Mouse (Mus musculus): ENCODE measurements around the gene Olfr10.
A peak's percentile ranks its signal among the peaks of the same experiment; 100 is the strongest.
"Not testable (repeated sequence)": the region's sequence is repeated elsewhere in the genome, so short reads cannot be mapped to it uniquely, and the experiment has no call there.

Olfr10 gene

GRCm38 (mm10) chr11:49304441-49304840, at the start of gene Olfr10:
Gene Olfr10, plus strand, starts transcription at chr11:49304741.
- DNase-seq, result no peak

DNA sequence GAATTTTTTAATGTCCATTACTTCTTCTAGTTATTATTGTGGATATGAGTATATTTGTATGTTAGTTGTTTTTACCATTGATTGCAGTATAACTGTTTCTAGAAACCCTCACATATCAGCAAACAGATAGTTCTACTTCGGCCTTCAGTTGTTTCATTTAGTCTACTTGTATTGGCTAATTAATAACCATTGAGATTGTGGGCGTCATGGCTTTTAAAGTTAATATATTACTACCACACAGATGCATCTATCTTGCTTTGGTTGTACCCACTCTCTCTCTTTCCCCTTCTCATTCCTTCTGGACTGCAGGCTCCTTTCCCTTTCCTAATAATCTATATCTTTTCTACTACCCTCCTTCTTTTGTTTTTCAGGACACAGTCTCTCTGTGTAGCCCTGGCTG, 45.2 kb upstream of the Olfr10 start:
- no peak for DNase-seq

- no peak for DNase-seq
These were observed 44.7 kb upstream of the Olfr10 start for GRCm38 (mm10) chr11:49259829-49260228.

DNA sequence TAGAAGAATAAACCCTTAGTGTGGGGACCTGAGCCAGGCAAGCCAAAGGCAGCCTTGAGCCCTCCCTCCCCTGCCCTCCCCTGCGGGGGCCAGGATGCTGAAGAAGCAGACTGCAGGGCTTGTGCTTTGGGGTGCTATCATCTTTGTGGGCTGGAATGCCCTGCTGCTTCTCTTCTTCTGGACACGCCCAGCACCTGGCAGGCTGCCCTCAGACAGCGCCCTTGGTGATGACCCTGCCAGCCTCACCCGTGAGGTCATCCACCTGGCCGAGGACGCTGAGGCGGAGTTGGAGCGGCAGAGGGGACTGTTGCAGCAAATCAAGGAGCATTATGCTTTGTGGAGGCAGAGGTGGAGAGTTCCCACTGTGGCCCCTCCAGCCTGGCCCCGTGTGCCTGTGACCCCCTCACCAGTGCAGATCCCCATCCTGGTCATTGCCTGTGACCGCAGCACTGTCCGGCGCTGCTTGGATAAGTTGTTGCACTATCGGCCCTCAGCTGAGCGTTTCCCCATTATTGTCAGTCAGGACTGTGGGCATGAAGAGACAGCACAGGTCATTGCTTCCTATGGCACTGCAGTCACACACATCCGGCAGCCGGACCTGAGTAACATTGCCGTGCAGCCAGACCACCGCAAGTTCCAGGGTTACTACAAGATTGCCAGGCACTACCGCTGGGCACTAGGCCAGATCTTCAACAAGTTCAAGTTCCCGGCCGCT, 43.8 kb upstream of the Olfr10 start:
- no peak for DNase-seq

- no peak for DNase-seq
These were observed 43.2 kb upstream of the Olfr10 start for GRCm38 (mm10) chr11:49261313-49261855.

GRCm38 (mm10) chr11:49262286-49262685, 42.3 kb upstream of the Olfr10 start:
- DNase-seq, result no peak

DNA sequence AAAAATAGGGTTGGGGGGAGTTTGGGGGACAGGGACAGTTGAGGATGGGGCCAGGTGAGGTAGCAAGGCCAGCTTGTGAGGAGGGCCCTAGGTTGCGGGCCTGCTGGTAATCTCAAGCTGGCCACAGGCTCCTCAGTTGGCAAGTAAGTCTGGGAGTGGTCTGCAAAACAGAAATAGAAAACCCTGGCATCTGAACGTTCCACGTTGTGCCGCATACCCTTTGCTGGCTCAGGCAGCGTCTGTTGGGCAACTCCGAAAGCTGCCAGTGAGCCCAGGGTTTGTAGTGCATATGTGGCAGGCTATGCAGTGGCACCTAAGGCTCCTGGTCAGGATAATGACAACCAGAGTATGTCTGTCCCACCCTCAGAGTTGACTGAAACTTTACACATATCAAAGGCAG, 41.4 kb upstream of the Olfr10 start:
- DNase-seq, result no peak

DNA sequence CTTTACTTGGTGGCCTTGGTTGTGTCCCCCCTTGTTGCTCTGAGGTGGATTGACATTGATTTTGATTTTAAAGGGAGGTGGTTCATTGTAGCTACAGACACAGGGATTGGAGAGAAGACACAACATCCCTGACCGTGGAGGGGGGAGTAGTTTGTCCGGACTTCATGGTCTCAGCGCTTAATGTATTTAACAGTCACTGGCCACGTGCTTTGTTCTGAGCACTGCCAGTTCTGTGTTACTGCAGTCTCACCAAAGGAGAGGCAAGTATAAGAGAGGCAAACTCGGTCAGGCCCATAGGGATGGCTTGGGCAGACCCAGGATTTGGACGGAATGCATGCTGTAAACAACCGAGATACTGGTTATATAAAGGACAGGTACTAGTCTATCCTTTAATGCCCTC, 40.5 kb upstream of the Olfr10 start:
- no peak for DNase-seq

DNA sequence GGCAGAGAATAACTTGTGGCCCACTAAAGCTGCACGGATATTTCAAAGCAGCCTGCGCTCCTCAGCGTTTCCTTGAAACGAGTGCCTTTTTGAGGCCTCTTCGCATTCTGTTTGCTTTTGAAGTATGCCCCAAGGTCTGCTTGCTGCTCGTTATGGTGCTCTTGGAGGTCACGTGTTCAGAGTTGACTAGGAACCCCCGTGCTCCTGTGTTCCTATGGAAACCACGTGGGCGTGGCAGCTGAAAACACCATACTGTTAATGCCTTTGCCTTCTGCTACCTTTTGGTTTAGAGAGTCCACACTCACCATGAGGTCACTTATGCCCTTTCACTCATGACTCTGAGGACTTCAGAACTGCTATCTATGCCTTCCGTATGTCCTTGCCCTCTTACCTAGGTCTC, 39.9 kb upstream of the Olfr10 start:
- DNase-seq, result no peak

GRCm38 (mm10) chr11:49265101-49265500, 39.4 kb upstream of the Olfr10 start:
- no peak for DNase-seq

DNA sequence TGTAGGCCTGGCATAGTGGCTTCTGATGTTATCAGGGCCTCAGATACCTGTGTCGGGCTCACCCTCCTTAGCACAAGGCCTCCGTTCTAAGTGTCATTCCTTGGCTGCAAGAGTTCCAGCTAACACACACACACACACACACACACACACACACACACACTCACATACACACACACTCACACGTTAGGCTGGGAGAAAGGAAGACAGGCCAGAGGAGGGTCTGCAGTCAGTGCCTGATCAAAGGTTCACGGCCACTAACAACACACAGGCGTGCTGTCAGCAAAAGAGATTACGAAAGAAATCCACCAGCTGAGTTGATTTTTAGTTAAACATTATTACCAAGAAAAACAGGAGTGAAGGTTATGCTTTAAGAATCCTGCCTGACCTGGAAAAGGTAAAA, 37.9 kb upstream of the Olfr10 start:
- DNase-seq, result no peak

GRCm38 (mm10) chr11:49267316-49267715, 37.2 kb upstream of the Olfr10 start:
- DNase-seq, result no peak

DNA sequence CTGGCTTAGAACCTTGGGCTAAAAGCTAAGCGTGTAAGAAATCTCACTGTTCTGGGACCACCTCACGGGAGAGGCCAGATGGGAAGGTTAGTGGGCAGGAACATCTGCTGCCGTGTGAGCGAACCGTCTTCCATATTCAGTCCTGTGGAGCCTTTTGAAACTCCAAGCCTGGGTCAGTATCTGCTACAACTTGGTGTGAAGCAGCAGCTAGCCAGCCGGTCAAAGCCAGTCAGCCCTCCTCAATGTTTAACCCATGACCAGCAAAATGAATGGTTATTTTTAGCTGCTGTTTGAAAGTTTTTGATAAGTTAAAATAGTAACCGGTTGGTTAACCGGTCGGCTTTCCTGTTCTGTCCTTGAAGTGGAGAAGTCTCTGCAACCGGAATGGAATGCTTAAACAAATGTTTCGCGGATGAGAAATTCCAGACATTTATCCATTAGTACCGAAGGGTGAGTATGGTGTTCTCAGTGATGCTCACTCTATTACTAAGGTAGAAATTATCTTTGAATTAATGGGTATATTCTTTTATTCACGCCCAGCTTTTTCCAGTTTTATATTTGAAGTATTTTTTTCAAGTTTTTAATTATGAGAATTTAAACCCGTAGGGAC, 36.5 kb upstream of the Olfr10 start:
- DNase-seq, result peak; percentile 39

GRCm38 (mm10) chr11:49269761-49270160, 34.8 kb upstream of the Olfr10 start:
- DNase-seq, result no peak

GRCm38 (mm10) chr11:49270368-49270767, 34.2 kb upstream of the Olfr10 start:
- no peak for DNase-seq

GRCm38 (mm10) chr11:49271334-49271733, 33.2 kb upstream of the Olfr10 start:
- DNase-seq, result peak; percentile 78

DNA sequence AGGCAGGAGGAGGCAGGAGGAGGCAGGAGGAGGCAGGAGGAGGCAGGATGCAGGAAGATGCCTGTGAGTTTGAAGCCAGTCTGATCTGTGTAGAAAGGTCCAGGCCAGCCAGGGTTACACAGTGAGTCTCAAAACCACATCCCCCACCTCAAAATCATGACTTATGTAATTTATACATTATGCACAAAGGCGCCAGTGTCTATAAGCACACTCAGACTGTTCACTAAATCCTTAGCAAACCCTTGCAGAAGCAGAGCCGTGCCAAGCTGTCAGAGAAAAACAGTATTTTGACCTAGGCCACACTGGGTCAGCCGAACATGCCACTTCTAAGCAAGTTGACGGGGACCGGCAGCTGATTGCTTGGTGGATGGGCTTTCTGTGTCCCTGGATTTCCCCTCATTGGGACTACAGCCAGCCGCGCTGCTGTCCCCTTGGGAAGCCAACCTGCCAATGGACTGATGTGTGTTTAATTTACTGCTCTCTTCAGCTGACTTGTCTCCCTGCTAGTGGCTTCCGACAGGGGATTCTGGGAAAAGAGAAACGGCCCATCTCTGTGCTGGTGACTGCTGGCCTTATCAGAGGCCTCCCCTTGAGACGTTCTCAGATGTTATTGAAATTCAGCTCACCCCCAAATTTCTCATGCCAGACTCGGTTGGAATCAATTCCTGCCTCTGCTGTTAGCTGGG, 30.6 kb upstream of the Olfr10 start:
- no peak for DNase-seq

DNA sequence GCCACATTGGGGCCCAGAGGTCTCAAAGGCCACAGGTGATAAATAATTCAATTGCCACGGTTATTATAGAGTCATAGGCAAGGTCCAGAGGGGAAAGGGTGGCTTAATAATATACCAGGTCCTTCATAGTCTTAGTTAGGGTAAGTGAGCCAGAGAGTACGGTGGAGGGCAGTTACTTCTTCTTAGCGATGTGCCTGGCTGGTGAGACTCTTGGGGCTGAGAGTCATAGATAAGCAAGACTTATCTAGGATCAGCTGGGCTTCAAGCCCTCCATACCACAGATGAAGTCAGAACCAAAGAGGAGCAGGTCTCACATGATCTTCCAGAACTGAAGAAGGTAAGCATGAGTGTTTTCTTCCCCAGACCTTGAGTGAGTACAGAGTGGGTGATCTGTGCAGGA, 26.3 kb upstream of the Olfr10 start, which contains the start of gene Olfr1393:
TSS of gene Olfr1393 (plus strand) at position 83 of the 400 bp plus-strand sequence.
- no peak for DNase-seq

- not testable (repeated sequence) for DNase-seq
These were observed 19.6 kb upstream of the Olfr10 start, which contains the start of gene Olfr1392 for GRCm38 (mm10) chr11:49284982-49285381. Gene Olfr1392, plus strand, starts transcription at chr11:49285282.

DNA sequence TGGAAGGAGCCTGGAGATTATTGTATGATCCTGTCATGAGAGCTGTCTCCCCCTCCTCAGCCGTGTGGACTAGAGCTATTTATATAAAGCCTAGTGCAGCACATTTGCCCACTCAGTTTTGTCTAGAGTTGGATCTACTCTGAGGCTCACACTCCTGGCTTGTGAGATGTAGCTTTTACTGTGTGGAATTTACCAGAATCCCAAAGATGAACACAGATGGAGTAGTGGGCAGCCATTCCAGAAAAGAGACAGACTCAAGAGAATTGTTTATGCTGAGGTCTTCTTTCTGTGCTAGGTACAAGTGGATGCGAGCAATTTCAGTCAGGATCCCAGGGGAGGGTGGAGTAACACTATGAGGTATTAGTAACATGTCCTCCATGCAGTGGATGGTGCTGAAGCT, 17.3 kb upstream of the Olfr10 start:
- DNase-seq, result no peak

DNA sequence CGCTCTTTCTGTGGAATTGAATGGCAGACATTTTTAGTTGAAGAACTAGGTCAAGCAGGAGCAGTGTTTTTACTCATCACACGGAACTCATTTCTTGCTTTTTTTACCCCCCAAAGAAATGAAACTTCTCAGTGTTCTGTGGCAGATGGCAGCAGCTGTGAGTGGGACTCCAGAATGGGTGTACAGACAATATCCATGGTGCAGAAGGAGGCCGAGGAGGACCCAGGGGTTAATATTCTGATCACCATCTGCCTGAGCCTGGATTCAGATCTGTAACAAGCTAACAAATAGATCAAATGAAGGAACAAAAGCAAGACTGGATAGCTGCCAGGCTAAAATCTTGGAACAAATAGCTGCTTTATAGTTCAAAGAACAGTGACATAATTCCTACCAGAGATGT, 11.8 kb upstream of the Olfr10 start:
- DNase-seq, result peak; percentile 35

- not testable (repeated sequence) for DNase-seq
These were observed 4.0 kb downstream of the Olfr10 start for GRCm38 (mm10) chr11:49308547-49308946.

DNA sequence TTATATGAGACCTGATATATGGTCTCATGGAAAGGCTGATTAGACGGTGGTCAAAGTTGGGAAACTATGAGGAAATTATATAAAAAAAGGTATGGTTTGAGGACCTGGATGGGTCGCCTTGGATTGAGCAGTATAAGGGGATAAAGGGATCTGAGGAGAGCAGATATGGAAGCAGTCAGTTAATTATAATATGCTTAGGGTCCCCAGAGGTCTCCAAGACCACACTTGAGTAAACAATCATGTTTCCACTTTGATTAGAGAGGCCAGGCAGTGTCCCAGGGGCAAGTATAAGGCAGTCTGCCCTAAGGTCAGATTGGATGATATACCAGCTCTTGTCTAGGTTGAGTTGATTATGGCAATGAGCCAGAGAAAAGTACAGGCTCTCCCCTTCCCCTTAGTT, 17.9 kb downstream of the Olfr10 start, which contains the start of gene Olfr1391:
TSS of gene Olfr1391 (plus strand) at position 301 of the 400 bp plus-strand sequence.
- DNase-seq, result no peak

DNA sequence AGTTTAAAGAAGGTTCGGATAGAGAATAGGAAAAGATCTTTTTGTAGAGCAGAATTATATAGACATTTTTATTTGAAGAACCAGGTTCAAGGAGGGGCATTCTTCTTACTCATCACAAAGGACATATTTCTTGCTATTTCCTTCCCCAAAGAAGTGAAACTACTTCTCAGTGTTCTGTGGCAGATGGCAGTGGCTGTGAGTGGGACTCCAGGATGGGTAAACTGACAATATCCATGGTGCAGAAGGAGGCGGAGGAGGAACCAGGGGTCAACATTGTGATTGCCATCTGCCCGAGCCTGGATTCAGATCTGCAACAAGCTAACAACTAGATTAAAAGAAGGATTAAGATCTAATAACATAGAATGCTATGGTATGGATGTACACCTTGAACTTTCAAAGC, 22.2 kb downstream of the Olfr10 start:
- no peak for DNase-seq

All from retina, postnatal 1 day (tissue).